Mouse (Mus musculus): ENCODE data around the gene Cant1.

Gene Cant1

DNA sequence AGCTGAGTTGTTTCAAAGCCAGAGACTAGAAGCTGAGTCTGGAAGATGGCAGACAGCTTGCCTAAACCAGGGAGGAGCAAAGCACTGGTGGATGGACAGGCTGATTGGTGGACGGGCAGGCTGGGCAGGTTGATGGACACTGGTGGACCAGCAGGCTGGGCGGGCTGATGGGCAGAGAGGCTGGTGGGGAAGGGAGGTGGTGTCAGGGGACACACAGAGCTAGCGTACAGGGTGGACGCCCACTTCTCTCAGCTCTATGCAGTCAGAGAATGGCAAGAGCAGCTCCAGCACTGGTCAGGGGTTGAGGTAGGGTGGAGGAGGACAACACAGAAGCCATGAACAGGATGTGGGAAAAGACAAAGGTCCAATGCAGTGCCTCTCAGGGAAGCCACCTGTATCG lies 49.6 kb downstream of the Cant1 start:
- DNase-seq: no peak

DNA sequence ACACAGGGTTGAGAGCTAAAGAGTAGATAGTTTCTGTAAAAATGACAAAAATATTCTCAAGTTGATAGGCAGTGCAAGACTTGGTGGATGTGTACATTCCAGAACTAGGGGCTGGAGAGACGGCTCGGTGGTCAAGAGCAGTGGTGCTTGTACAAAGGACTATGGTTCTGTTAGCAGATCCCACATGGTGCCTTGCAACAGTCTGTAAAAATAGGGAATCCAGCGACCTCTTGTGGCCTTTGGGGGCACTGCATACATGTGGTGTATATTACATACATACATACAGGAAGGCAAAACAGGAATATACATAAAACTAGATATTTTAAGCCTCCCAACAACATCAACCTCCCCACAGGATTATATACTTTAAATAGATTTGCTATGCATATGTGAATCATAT lies 50.6 kb downstream of the Cant1 start:
- peak; percentile 56 to 61 for DNase-seq

DNA sequence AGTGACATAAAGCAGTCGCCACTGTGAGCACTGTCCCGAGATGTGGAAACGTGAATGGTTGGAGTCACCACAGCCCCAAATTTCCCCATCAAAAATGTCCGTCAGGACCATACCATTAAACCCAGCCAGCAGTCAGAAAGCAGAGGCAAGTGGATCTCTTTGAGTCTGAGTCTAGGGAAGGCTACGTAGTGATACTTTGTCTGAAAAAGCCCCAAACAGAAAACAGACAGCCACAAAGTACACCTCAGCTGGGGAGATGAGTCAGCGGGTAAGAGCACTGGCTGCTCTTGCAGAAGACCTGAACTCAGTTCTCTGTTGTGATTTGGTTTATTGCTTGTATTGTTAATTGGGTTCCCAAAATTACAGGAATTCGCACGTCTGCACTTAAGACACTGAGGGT lies 52.3 kb downstream of the Cant1 start:
- no peak for DNase-seq

DNA sequence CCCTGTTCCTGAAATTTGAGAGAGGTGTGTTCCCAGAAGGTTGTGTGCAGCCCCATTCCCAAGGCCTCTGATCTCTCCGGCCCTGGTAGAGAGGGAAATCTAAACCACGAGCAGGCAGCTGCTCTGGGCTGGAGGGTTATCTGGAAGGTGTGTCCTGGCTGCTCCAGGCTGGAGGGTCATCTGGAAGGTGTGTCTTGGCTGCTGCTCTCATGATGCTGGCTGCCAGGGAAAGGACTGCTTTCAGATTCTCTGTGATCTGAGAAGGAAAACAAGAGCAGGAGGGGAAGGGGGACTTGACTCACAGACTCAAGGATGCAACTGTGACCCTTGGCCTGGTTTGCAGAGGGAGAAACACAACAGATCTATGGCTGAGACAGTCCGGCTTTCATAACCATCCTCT lies 52.8 kb downstream of the Cant1 start:
- no peak for DNase-seq

DNA sequence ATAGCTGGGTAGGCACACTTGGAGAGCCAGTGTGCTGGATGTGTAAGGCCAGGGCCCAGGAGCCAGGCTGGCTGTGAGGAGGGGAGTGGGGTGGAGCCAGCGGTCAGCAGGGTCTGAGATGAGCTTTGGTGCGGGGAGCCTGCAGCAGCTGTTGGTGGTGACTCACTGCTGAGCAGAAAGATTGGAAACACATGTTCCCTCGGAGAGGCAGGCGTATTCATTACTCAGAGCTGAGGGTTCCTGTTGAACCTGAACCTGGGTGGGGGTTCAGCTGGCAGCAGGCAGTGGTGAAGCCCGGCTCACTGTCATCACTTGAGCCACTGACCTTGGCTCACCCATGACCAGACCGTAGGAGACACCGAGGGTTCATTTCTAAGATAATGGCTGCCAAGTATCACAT lies 53.7 kb downstream of the Cant1 start:
- peak; percentile 48 to 67 for DNase-seq

DNA sequence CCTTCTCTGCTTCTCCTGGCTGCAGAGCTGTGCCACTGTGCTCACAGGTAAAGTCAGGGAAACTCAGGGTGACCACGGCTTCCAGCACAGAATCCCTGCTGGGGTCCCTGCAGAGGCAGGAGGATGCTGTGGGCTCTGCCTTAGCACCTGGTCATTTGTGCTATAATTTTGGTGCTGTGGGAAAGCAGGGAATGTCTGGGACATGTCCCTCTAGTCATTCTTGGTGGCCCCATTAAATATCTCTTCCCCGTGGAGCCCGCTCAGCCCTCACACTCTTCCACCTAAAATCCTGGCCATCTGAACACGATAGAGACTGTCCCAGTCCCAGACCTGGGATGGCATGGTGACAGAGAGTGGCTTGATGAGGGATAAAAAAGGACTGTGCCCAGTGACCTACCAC lies 54.9 kb downstream of the Cant1 start:
- no peak for DNase-seq

DNA sequence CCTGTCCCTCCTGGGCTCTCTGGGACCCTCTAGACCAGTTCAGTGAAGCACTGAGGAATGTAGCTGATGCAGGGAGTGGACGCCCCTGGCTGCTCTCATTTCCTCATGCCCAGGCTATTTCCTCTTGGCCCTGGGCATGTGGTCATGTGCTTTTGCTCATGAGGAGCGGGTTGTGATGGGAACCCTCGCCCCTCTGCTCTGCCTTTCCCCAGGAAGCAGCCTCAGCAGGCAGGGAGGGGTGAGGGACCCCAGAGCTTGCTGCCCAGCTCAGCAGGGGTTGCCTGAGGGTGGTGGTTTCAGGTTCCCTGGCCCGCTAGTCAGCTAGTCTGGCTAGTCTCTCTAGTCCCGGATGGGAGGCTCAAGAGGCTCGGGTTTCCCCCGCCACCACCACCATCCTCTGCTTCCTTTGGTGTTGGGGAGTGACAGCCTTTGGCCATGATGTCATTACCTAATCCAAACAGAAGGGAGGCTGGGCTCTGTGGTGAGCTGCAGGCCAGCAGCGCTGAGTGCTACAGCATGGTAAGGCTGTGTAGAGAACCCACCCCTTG lies 55.8 kb downstream of the Cant1 start:
- peak; percentile 68 to 78 for DNase-seq

DNA sequence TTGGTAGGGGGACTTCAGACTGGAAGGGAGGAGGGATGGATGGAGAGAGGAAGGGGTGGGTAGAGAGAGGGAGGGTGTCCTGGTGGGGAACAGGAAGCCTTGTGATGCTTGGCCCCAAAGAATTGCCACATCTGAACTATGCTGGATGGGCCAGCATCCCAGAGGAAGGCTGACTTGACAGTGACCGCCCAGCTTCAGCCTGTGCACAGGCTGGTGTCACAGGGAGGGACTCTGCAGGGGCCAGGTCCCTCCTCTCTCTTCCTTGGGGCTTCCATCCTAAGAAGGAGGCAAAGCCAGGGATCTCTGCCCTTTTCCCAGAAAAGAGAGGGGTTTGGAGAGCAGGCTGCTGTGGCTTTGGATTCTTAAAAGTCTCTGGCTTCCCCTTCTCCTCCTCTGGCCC lies 56.4 kb downstream of the Cant1 start:
- DNase-seq: peak in 1 of 2 experiments; percentile 31

DNA sequence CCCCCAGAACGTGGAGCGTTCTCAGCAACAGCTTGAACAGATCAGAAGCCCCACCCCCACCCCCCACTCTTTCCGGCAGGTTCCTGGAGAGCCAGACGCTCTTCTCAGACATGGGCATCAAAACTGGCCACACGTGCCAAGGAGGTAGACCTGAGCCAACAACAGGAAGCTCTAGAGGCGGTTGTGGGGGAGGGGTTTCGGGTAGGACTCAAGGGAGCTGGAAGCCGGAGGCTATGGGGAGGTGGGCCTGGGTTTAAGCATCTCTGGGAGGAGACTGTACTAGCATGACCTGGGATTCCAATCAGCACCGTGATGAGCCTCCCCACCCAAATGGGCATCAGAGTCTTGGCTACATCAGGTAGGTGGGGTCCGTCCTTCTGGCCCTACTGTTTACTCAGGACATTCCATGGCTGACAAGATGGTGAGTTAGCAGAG lies 58.0 kb downstream of the Cant1 start:
- DNase-seq: peak; percentile 47 to 66

DNA sequence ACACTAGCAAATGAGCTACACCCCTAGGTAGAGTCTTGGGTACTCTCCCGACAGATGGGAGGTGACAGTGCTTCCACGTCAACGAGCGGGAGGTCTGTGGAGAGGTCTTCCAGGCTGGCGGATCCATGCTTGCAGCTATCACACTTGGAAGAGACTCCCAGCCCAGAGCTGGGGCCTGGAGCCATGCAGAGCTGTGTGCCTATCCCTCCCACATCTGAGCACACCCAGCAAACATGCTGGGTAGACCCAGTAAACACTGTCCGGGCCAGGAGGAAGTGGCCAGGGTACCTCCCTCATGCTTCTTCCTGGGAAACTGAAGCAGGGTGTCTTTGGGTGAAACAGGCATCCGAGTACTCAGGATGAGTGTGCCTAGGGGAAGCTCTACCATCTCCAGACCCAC lies 58.4 kb downstream of the Cant1 start:
- DNase-seq: peak in 1 of 2 experiments; percentile 51
